Comparison of ENCODE assay signal across 7 mouse cellular contexts in genomic region chr11:120762672-120763041, GRCm38 (mm10). TPM values are rescaled to one million over a fixed set of nuclear protein-coding genes. Genes with fewer than 3 reads are reported as not detected.
DNase-seq lines count a peak whose midpoint lies in the region; ATAC-seq lines count a peak whose summit lies in the region.
"Not testable (repeated sequence)": the region's sequence is repeated elsewhere in the genome, so short reads cannot be mapped to it uniquely, and the experiment has no call there.

Gene Hmga1b, plus strand, starts transcription at chr11:120762794.

- H3K9me3 ChIP-seq in embryonic facial prominence, embryonic 15.5 days (replicated peaks); limb, embryonic 10.5 days (replicated peaks): not testable (repeated sequence)
- peaks cover 11% of the 10 kb centered on the region; the same call in 1 of the 2 replicates for H3K9me3 ChIP-seq in midbrain, embryonic 13.5 days

- H3K4me1 ChIP-seq in embryonic facial prominence, embryonic 15.5 days; limb, embryonic 10.5 days; midbrain, embryonic 13.5 days (replicated peaks): not testable (repeated sequence)

- H3K27ac ChIP-seq in embryonic facial prominence, embryonic 15.5 days (replicated peaks) = 0 out of 2 replicates have a peak within 1 kb of the TSS, but pooled peaks have one; percentile 22
- H3K27ac ChIP-seq in limb, embryonic 10.5 days = peak within 1 kb of the TSS; percentile 9; the same call in 1 of the 2 replicates
- not testable (repeated sequence) for H3K27ac ChIP-seq in midbrain, embryonic 13.5 days

- not testable (repeated sequence) for H3K36me3 ChIP-seq in embryonic facial prominence, embryonic 15.5 days; limb, embryonic 10.5 days; midbrain, embryonic 13.5 days

- H3K4me3 ChIP-seq in embryonic facial prominence, embryonic 15.5 days (replicated peaks); limb, embryonic 10.5 days; midbrain, embryonic 13.5 days (replicated peaks): not testable (repeated sequence)

- WGBS in embryonic facial prominence, embryonic 15.5 days = 11% methylated on average over 14 of the region's 14 CpGs
- 20% methylated on average over 14 of the region's 14 CpGs for WGBS in limb, embryonic 10.5 days
- 29% methylated on average over 14 of the region's 14 CpGs for WGBS in midbrain, embryonic 13.5 days

- H3K27me3 ChIP-seq in embryonic facial prominence, embryonic 15.5 days = not testable (repeated sequence)
- H3K27me3 ChIP-seq in limb, embryonic 10.5 days (ENCODE audit: low read depth, poor library complexity, severe bottlenecking) = peaks cover 32% of the 10 kb centered on the region
- peaks cover 11% of the 10 kb centered on the region for H3K27me3 ChIP-seq in midbrain, embryonic 13.5 days

- peak within 1 kb of the TSS; percentile 8; the same call in 1 of the 2 replicates for H3K4me2 ChIP-seq in embryonic facial prominence, embryonic 15.5 days (replicated peaks)
- H3K4me2 ChIP-seq in midbrain, embryonic 13.5 days (replicated peaks) = 0 out of 2 replicates have a peak within 1 kb of the TSS, but pooled peaks have one; percentile 23

- not testable (repeated sequence) for ATAC-seq in embryonic facial prominence, embryonic 15.5 days (ENCODE audit: insufficient number of reproducible peaks, low FRiP score, low TSS enrichment, low read depth); midbrain, embryonic 13.5 days

- not testable (repeated sequence) for DNase-seq in adrenal gland, adult 18-20 months (ENCODE audit: low spot score in 2 of 2); heart, adult 18-20 months; heart, postnatal 4 days; layer of hippocampus, adult 18-20 months (ENCODE audit: low spot score in 2 of 2); limb, embryonic 10.5 days (ENCODE audit: low spot score)

- not testable (repeated sequence) for H3K9ac ChIP-seq in embryonic facial prominence, embryonic 15.5 days; midbrain, embryonic 13.5 days (replicated peaks)

RNA-seq across cellular contexts. Expression of gene Hmga1b, which starts in this region (rescaled TPM):
- 10 to 100 TPM; 10.1 to 14.6 TPM for total RNA-seq in adrenal gland, adult 18-20 months (2021)
- 3.8 and 5.9 TPM in 2 replicates for polyA plus RNA-seq in embryonic facial prominence, embryonic 15.5 days (2015; fragmentation: Nextera tagmentation; extraction: Ambion mirVana)
- total RNA-seq in heart, adult 18-20 months (2021) = 10 to 100 TPM; 23.6 to 49.8 TPM
- 10 to 100 TPM; 37.1 to 47.2 TPM for total RNA-seq in heart, postnatal 4 days (2021)
- total RNA-seq in layer of hippocampus, adult 18-20 months (2021) = 10 to 100 TPM; 20.9 to 24.0 TPM
- polyA plus RNA-seq in limb, embryonic 10.5 days (2016; fragmentation: Nextera tagmentation; extraction: Ambion mirVana) = 9.3 and 20.0 TPM in 2 replicates
- polyA plus RNA-seq in midbrain, embryonic 13.5 days (2015; fragmentation: Nextera tagmentation; extraction: Ambion mirVana) = 2.7 and 3.1 TPM in 2 replicates
